Mouse (Mus musculus) left cerebral cortex, postnatal 36 days (tissue): Measurements from ENCODE around the gene Ilf3. TPM values are rescaled to one million over a fixed set of nuclear protein-coding genes. Genes with fewer than 3 reads are reported as not detected.

Experiments
- DNase-seq, 2 experiments: peaks; one replicate each; pipeline ENCODE4 v3.0.0; 2021 to 2022; ENCODE audit warnings: low spot score in 2 of 2, mixed read lengths in 1 of 2
- intact Hi-C: fragments of 180-260 bp; cut with DNase I; formaldehyde crosslinking; loops from one replicate; pipeline ENCODE4 v1.15.1; 2025
- total RNA-seq, 2 experiments: library from RNA; stranded (reverse); gene quantifications; 2 replicates each; pipeline ENCODE4 v1.2.3; 2021

Ilf3 gene
- total RNA-seq, 2 experiments from 2014 or later: 75.5 to 75.9 TPM

DNA sequence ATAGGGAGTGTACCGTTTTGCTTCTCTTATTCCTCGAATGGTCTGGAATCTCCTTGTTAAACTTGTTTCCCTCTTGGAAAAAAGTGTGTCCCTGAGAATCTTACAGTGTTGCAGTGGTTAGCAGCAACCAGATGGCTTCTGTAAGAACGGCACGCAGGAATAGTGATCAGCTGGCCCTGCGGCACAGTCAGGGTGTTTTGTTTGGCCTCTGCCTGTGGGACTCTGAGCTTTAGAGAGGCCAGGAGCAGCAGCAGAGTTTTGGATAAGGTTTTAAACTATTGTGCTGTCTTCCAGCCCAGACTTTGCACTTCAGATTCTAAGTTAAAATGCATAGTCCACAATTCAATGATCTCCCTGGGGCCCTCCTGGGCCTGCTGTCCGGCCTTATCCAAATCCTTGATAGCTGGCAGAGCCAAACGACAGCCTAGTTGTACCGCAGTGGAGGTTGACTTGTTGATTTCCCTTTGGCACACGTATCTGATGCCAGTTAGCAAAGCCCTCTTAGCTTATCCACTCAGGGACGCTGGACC, 25.0 kb downstream of the Ilf3 start:
- intact Hi-C loops: no loop called here
- no peak for DNase-seq

DNA sequence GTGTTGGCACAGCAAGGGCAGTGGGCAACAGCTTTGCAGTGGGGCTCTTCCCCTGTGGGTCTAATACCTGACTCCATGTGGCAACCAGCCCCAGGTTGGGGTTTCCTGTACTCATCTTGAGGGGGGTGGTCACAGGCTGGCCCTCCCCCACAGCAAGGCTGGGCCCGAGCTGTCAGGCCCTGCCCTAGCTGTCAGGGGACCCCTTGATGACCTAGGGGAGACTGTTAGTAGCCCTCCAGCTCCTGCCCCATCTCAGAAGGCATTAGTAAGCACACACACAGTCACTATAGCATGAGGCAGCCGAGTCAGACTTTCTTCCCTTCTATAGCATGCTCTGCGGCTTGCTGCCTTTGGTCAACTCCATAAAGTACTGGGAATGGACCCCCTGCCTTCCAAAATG, 28.0 kb downstream of the Ilf3 start:
- intact Hi-C loops: no loop called here
- DNase-seq: no peak

DNA sequence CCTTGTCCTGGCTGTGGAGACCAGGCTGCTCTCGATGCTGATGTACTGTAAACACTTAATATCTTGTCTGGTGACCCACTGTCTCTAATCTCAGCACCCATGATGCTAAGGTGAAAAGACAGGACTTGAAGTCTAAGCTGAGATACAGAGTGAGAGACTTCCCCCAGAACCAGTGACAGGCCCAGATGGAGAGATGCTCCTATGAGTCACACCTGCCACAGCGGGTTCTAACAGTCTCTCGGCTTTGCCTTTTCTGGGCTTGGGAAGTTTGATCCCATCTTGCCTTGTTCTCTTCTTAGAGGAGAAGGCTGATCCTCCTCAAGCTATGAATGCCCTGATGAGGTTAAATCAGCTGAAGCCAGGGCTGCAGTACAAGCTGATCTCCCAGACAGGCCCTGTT, 29.5 kb downstream of the Ilf3 start:
- intact Hi-C loops: no loop called here
- DNase-seq: no peak

GRCm38 (mm10) chr9:21401042-21401441, 33.4 kb downstream of the Ilf3 start:
- intact Hi-C loops: no loop called here
- no peak for DNase-seq

GRCm38 (mm10) chr9:21402764-21403253, 35.1 kb downstream of the Ilf3 start:
- intact Hi-C loops: no loop called here

GRCm38 (mm10) chr9:21403745-21404144, 36.1 kb downstream of the Ilf3 start:
- intact Hi-C loops: no loop called here

More at GRCm38 (mm10) chr9:21402764-21403253, 35.1 kb downstream of the Ilf3 start:
- no peak for DNase-seq

DNA sequence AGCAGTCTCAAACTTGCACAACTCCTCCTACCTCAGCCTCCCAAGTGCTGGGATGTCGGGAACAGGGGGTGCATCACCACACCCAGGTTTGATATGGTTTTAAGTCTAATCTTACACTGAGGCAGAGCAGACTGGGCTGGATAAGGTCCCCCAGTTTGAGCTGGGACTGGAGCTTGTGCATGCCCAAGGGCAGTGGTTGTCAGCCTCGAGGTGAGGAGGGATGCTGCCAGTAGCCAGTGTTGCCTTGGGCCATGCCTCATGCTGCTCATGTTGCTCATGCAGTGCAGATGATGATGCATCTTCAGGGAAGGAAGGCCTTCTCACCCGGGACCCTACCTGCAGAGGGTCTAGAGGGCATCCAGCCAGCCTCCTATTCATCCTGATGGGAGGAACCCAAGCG, 37.9 kb downstream of the Ilf3 start:
- DNase-seq: no peak
- intact Hi-C loops: no loop called here

More at GRCm38 (mm10) chr9:21403745-21404144, 36.1 kb downstream of the Ilf3 start:
- DNase-seq: no peak

- intact Hi-C loops: no loop called here
These were observed 40.3 kb downstream of the Ilf3 start for GRCm38 (mm10) chr9:21407951-21408350.

DNA sequence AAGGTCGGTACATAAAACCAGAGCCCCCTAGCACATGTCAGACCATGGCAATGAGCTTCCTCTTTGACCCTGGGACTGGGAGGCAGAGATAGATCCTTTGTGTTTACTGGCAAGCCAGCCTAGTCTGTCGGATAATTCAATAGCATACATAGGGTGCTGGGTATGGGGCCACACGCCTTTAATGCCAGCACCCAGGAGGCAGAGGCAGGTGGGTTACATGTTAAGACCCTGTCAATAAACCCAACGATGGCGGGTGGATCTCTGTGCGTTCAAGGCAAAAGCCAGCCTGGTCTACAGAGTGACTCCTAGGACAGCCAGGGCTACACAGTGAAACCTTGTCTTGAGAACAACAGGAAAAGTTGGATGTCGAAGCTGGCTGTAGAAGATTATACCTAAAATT, 41.0 kb downstream of the Ilf3 start:
- no peak for DNase-seq
- intact Hi-C loops: no loop called here

More at GRCm38 (mm10) chr9:21407951-21408350, 40.3 kb downstream of the Ilf3 start:
- no peak for DNase-seq

GRCm38 (mm10) chr9:21409592-21410317, 42.1 kb downstream of the Ilf3 start:
- DNase-seq: peak; percentile 66 to 78
- intact Hi-C loops: loop anchor here (2.0 to 5.0 kb wide), 3 partner anchors 43 to 97 kb away; partner anchors contain the start of genes Ap1m2 and Ilf3

- peak; percentile 88 to 89 for DNase-seq
- intact Hi-C loops: loop anchor here (2.0 to 5.0 kb wide), 3 partner anchors 45 to 99 kb away; partner anchors contain the start of genes Ap1m2 and Ilf3
These were observed 44.2 kb downstream of the Ilf3 start, which contains the start of gene Qtrt1 for GRCm38 (mm10) chr9:21411669-21412550. Gene Qtrt1 (plus strand): TSS chr9:21411837.

GRCm38 (mm10) chr9:21417866-21418265, 50.2 kb downstream of the Ilf3 start:
- DNase-seq: no peak
- intact Hi-C loops: no loop called here

- DNase-seq: no peak
- intact Hi-C loops: no loop called here
These were observed 52.0 kb downstream of the Ilf3 start for GRCm38 (mm10) chr9:21419646-21420045.

GRCm38 (mm10) chr9:21424631-21425555, 57.2 kb downstream of the Ilf3 start, which contains the start of gene Dnm2:
Gene Dnm2 (plus strand): TSS chr9:21424908.
- DNase-seq: peak; percentile 99 to 100
- intact Hi-C loops: loop anchor here (2.0 kb wide), 1 partner anchor 38 kb away; no protein-coding TSS in a partner anchor

DNA sequence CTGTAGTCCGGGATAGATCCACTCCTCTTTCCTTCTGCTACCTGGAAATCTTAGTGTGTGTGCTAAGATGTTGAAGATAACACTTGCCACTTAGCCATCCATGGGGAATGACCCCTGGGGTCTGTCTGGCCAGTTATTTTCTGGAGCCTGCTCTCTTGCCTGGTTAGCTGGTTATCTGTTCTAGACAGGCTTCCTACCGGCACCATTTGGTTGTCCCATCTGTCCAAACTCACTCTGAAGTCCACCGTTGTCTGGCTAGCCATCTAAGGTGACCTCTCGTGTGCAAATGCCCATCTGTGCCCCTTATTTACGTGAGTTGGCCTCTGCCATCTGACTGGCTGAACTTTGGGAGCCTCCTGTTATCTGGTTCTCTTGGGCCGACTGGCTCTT, 57.9 kb downstream of the Ilf3 start:
- intact Hi-C loops: loop anchor here (2.0 kb wide), 1 partner anchor 37 kb away; no protein-coding TSS in a partner anchor
- DNase-seq: no peak

- intact Hi-C loops: no loop called here
- DNase-seq: no peak
These were observed 58.3 kb downstream of the Ilf3 start for GRCm38 (mm10) chr9:21426013-21426412.

GRCm38 (mm10) chr9:21426525-21426924, 58.9 kb downstream of the Ilf3 start:
- intact Hi-C loops: no loop called here
- DNase-seq: no peak

- DNase-seq: no peak
- intact Hi-C loops: no loop called here
These were observed 60.1 kb downstream of the Ilf3 start for GRCm38 (mm10) chr9:21427773-21428172.

DNA sequence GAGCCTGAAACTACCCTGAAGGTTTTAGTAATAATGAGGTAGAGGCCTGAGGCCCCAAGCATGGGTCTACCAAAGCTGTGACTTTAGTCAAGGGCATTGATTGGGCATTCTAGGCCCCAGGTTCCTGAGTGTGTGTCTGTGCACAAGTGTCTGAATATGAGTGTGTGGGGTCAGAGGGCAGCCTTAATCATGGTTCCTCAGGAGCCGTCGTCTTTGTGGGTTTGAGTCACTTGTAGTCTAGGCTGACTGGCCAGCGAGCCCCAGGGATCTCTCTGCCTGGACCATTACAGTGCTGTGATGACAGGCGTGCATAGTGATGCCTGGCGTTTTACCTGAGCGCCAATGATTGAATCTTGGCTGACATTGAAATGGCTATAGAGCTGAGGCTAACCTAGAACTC, 60.5 kb downstream of the Ilf3 start:
- DNase-seq: no peak
- intact Hi-C loops: no loop called here
